Mouse (Mus musculus): ENCODE results near the gene Megf11. TPM values are rescaled to one million over a fixed set of nuclear protein-coding genes. Genes with fewer than 3 reads are reported as not detected.

The Megf11 gene
- polyA plus RNA-seq, 2 experiments, result 0.80 to 1.0 TPM

- H3K4me2 ChIP-seq (replicated peaks; ENCODE audit: low read depth, low read length, severe bottlenecking), result no peak overlapping the region
- DNase-seq (ENCODE audit: low spot score), result no peak
- 90% methylated on average over 8 of the region's 8 CpGs for WGBS
- H3K27ac ChIP-seq (replicated peaks; ENCODE audit: low read depth, low read length), result no peak overlapping the region
- TF ChIP-seq POLR2A (IDR thresholded peaks at IDR 0.05; ENCODE audit: borderline replicate concordance, extremely low read depth, insufficient read depth, insufficient read length), result no peak
- no peaks in the 10 kb centered on the region for H3K4me1 ChIP-seq (ENCODE audit: control insufficient read depth, insufficient read depth, low read length)
- no peak for ATAC-seq (ENCODE audit: low FRiP score, low read depth)
- H3K36me3 ChIP-seq (ENCODE audit: control insufficient read depth, insufficient read depth, low read length), result no peaks in the 10 kb centered on the region
- no peak overlapping the region for H3K9ac ChIP-seq (ENCODE audit: low read depth, low read length, severe bottlenecking)
- no peak overlapping the region for H3K4me3 ChIP-seq (replicated peaks; ENCODE audit: low read length)
- no peaks in the 10 kb centered on the region for H3K9me3 ChIP-seq (ENCODE audit: control insufficient read depth, low read length)
- no peaks in the 10 kb centered on the region for H3K27me3 ChIP-seq (ENCODE audit: control insufficient read depth, insufficient read depth, low read length)
Measured at GRCm38 (mm10) chr9:64534856-64535539, 149.6 kb downstream of the Megf11 start.

- no peak for ATAC-seq (ENCODE audit: low FRiP score, low read depth)
- no peaks in the 10 kb centered on the region for H3K36me3 ChIP-seq (ENCODE audit: control insufficient read depth, insufficient read depth, low read length)
- 63% methylated on average over 4 of the region's 4 CpGs for WGBS
- H3K27me3 ChIP-seq (ENCODE audit: control insufficient read depth, insufficient read depth, low read length), result no peaks in the 10 kb centered on the region
- DNase-seq (ENCODE audit: low spot score), result no peak
- H3K27ac ChIP-seq (replicated peaks; ENCODE audit: low read depth, low read length), result no peak overlapping the region
- H3K4me2 ChIP-seq (replicated peaks; ENCODE audit: low read depth, low read length, severe bottlenecking), result no peak overlapping the region
- no peak overlapping the region for H3K9ac ChIP-seq (ENCODE audit: low read depth, low read length, severe bottlenecking)
- H3K9me3 ChIP-seq (ENCODE audit: control insufficient read depth, low read length), result no peaks in the 10 kb centered on the region
- no peaks in the 10 kb centered on the region for H3K4me1 ChIP-seq (ENCODE audit: control insufficient read depth, insufficient read depth, low read length)
- H3K4me3 ChIP-seq (replicated peaks; ENCODE audit: low read length), result no peak overlapping the region
- TF ChIP-seq POLR2A (IDR thresholded peaks at IDR 0.05; ENCODE audit: borderline replicate concordance, extremely low read depth, insufficient read depth, insufficient read length), result no peak
Measured at GRCm38 (mm10) chr9:64537821-64538220, 152.4 kb downstream of the Megf11 start.

GRCm38 (mm10) chr9:64542246-64542645 is 156.8 kb downstream of the Megf11 start:
- H3K36me3 ChIP-seq (ENCODE audit: control insufficient read depth, insufficient read depth, low read length), result no peaks in the 10 kb centered on the region
- no peak overlapping the region for H3K4me2 ChIP-seq (replicated peaks; ENCODE audit: low read depth, low read length, severe bottlenecking)
- ATAC-seq (ENCODE audit: low FRiP score, low read depth), result no peak
- no peak for DNase-seq (ENCODE audit: low spot score)
- H3K27ac ChIP-seq (replicated peaks; ENCODE audit: low read depth, low read length), result no peak overlapping the region
- TF ChIP-seq POLR2A (IDR thresholded peaks at IDR 0.05; ENCODE audit: borderline replicate concordance, extremely low read depth, insufficient read depth, insufficient read length), result no peak
- no peak overlapping the region for H3K4me3 ChIP-seq (replicated peaks; ENCODE audit: low read length)
- H3K27me3 ChIP-seq (ENCODE audit: control insufficient read depth, insufficient read depth, low read length), result no peaks in the 10 kb centered on the region
- no peaks in the 10 kb centered on the region for H3K9me3 ChIP-seq (ENCODE audit: control insufficient read depth, low read length)
- 75% methylated on average over 4 of the region's 4 CpGs for WGBS
- H3K9ac ChIP-seq (ENCODE audit: low read depth, low read length, severe bottlenecking), result no peak overlapping the region
- no peaks in the 10 kb centered on the region for H3K4me1 ChIP-seq (ENCODE audit: control insufficient read depth, insufficient read depth, low read length)

- no peak overlapping the region for H3K9ac ChIP-seq (ENCODE audit: low read depth, low read length, severe bottlenecking)
- 27% methylated on average over 7 of the region's 7 CpGs for WGBS
Measured at GRCm38 (mm10) chr9:64543125-64543524, 157.7 kb downstream of the Megf11 start.

GRCm38 (mm10) chr9:64546344-64546991 is 161.0 kb downstream of the Megf11 start:
- Histone ChIP-seq H3K9me3 (ENCODE audit: control insufficient read depth, low read length) (no peaks in the 10 kb centered on the region), H3K4me1 (ENCODE audit: control insufficient read depth, insufficient read depth, low read length) (no peaks in the 10 kb centered on the region), H3K27ac (replicated peaks; ENCODE audit: low read depth, low read length) (no peak overlapping the region; the same call in 1 of the 2 replicates), H3K9ac (ENCODE audit: low read depth, low read length, severe bottlenecking) (no peak overlapping the region), H3K27me3 (ENCODE audit: control insufficient read depth, insufficient read depth, low read length) (no peaks in the 10 kb centered on the region), H3K4me2 (replicated peaks; ENCODE audit: low read depth, low read length, severe bottlenecking) (no peak overlapping the region), H3K4me3 (replicated peaks; ENCODE audit: low read length) (no peak overlapping the region), H3K36me3 (ENCODE audit: control insufficient read depth, insufficient read depth, low read length) (no peaks in the 10 kb centered on the region)
- TF ChIP-seq POLR2A (IDR thresholded peaks at IDR 0.05; ENCODE audit: borderline replicate concordance, extremely low read depth, insufficient read depth, insufficient read length), result no peak
- WGBS, result 71% methylated on average over 7 of the region's 7 CpGs
- DNase-seq (ENCODE audit: low spot score), result no peak
- no peak for ATAC-seq (ENCODE audit: low FRiP score, low read depth)

More at GRCm38 (mm10) chr9:64543125-64543524, 157.7 kb downstream of the Megf11 start:
- DNase-seq (ENCODE audit: low spot score) (no peak), ATAC-seq (ENCODE audit: low FRiP score, low read depth) (no peak)
- H3K9me3 ChIP-seq (ENCODE audit: control insufficient read depth, low read length), result no peaks in the 10 kb centered on the region
- H3K27ac ChIP-seq (replicated peaks; ENCODE audit: low read depth, low read length), result no peak overlapping the region
- H3K27me3 ChIP-seq (ENCODE audit: control insufficient read depth, insufficient read depth, low read length), result no peaks in the 10 kb centered on the region
- no peak overlapping the region for H3K4me2 ChIP-seq (replicated peaks; ENCODE audit: low read depth, low read length, severe bottlenecking)
- H3K36me3 ChIP-seq (ENCODE audit: control insufficient read depth, insufficient read depth, low read length), result no peaks in the 10 kb centered on the region
- no peaks in the 10 kb centered on the region for H3K4me1 ChIP-seq (ENCODE audit: control insufficient read depth, insufficient read depth, low read length)
- no peak for TF ChIP-seq POLR2A (IDR thresholded peaks at IDR 0.05; ENCODE audit: borderline replicate concordance, extremely low read depth, insufficient read depth, insufficient read length)
- no peak overlapping the region for H3K4me3 ChIP-seq (replicated peaks; ENCODE audit: low read length)
